Mouse (Mus musculus) spleen, adult 12 weeks (tissue): ENCODE measurements around the gene Fam104a.

Source experiments
- DNase-seq: peaks from one replicate; pipeline ENCODE4 v3.0.0; 2022; ENCODE audit warnings: low spot score

Fam104a gene

GRCm38 (mm10) chr11:113703758-113704157, 19.8 kb upstream of the Fam104a start:
- peak; percentile 59 for DNase-seq

- DNase-seq: no peak
Measured at GRCm38 (mm10) chr11:113699643-113700042, 15.7 kb upstream of the Fam104a start.

GRCm38 (mm10) chr11:113698013-113698545, 14.1 kb upstream of the Fam104a start:
- no peak for DNase-seq

GRCm38 (mm10) chr11:113697571-113697970, 13.6 kb upstream of the Fam104a start:
- DNase-seq: no peak

GRCm38 (mm10) chr11:113691851-113692250, 7.9 kb upstream of the Fam104a start:
- no peak for DNase-seq

- DNase-seq: no peak
Measured at GRCm38 (mm10) chr11:113691318-113691717, 7.4 kb upstream of the Fam104a start.

- no peak for DNase-seq
Measured at GRCm38 (mm10) chr11:113690506-113690905, 6.6 kb upstream of the Fam104a start.

GRCm38 (mm10) chr11:113687031-113687430, 3.1 kb upstream of the Fam104a start:
- DNase-seq: no peak

GRCm38 (mm10) chr11:113684707-113685426, 912 bp upstream of the Fam104a start:
- no peak for DNase-seq

- no peak for DNase-seq
Measured at GRCm38 (mm10) chr11:113683627-113683956, 363 bp downstream of the Fam104a start.

- DNase-seq: peak; percentile 33
Measured at GRCm38 (mm10) chr11:113682897-113683626, 893 bp downstream of the Fam104a start.

- no peak for DNase-seq
Measured at GRCm38 (mm10) chr11:113681979-113682378, 2.0 kb downstream of the Fam104a start.

GRCm38 (mm10) chr11:113680954-113681353, 3.0 kb downstream of the Fam104a start:
- peak; percentile 53 for DNase-seq

- no peak for DNase-seq
Measured at GRCm38 (mm10) chr11:113678373-113678772, 5.6 kb downstream of the Fam104a start.

- no peak for DNase-seq
Measured at GRCm38 (mm10) chr11:113677378-113677777, 6.6 kb downstream of the Fam104a start.

- no peak for DNase-seq
Measured at GRCm38 (mm10) chr11:113676847-113677246, 7.1 kb downstream of the Fam104a start.

GRCm38 (mm10) chr11:113674595-113674994, 9.4 kb downstream of the Fam104a start:
- DNase-seq: no peak

GRCm38 (mm10) chr11:113673614-113674013, 10.3 kb downstream of the Fam104a start:
- DNase-seq: no peak

- DNase-seq: no peak
Measured at GRCm38 (mm10) chr11:113669711-113670110, 14.2 kb downstream of the Fam104a start.

- DNase-seq: no peak
Measured at GRCm38 (mm10) chr11:113668857-113669256, 15.1 kb downstream of the Fam104a start.

GRCm38 (mm10) chr11:113667704-113668103, 16.3 kb downstream of the Fam104a start:
- DNase-seq: no peak

- no peak for DNase-seq
Measured at GRCm38 (mm10) chr11:113667122-113667521, 16.8 kb downstream of the Fam104a start.

GRCm38 (mm10) chr11:113666648-113667047, 17.3 kb downstream of the Fam104a start:
- DNase-seq: no peak
